Mouse (Mus musculus) thymus, adult 2 months (tissue): ENCODE measurements at regions not wholly inside any gene's neighbourhood (a gene's known extent, or its start where the extent isn't known, plus 50 kb on each side); places are given as distances from the start of the nearest gene placed in this dataset.
A peak's percentile ranks its signal among the peaks of the same experiment; 100 is the strongest.

Experiments used
- CTCF ChIP-seq: fragments of 200-500 bp; IDR thresholded peaks from 2 replicates; pipeline ENCODE4 v1.5.1; 2012; ENCODE audit warnings: mild to moderate bottlenecking, control low read depth, low read length, moderate library complexity, borderline replicate concordance; ENCODE audit not compliant: control insufficient read depth, poor library complexity, insufficient read depth; ENCODE audit errors: extremely low read depth
- POLR2A ChIP-seq: fragments of 200-500 bp; IDR thresholded peaks from 2 replicates; pipeline ENCODE4 v1.6.1; 2012; ENCODE audit warnings: mild to moderate bottlenecking, low read length, control low read depth, moderate library complexity; ENCODE audit not compliant: control insufficient read depth, poor library complexity, insufficient read depth; ENCODE audit errors: extremely low read depth

DNA sequence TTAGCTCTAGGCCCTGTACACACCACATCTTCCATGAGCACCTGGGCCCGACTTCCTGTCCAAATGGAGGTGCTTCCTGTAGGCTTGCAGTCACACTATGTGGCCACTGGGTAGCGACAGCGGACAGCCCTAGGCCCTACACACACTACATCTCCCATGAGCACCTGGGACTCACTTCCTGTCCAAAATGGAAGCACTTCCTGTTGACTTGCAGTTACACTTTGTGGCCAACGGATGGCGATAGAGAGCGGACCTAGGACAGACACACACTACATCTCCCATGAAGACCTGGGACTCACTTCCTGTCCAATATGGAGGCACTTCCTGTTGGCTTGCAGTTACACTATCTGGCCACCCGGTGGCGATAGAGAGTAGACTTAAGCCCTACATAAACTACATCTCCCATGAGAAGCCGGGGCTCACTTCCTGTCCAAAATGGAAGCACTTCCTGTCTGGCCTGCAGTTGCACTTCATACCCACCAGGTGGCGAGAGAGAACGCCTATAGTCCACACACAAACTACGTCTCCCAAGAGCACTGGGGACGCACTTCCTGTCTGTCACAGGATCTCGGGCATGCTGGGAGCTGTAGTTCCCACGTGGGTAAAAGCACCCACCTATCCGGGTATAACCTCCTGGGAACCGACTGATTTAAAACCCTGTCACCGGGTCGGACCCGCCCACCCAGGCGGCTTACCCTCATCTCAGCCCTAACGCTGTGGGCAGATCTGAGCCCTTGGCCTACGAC, 96.1 kb upstream of the Rab39b start:
- peak; percentile 34; the same call in 1 of the 2 replicates for TF ChIP-seq CTCF
- no peak for TF ChIP-seq POLR2A
